Mouse (Mus musculus): ENCODE data around the gene Wdr43. TPM values are rescaled to one million over a fixed set of nuclear protein-coding genes. Genes with fewer than 3 reads are reported as not detected.
"Not testable (repeated sequence)": the region's sequence is repeated elsewhere in the genome, so short reads cannot be mapped to it uniquely, and the experiment has no call there.

Wdr43 gene
- polyA plus RNA-seq, 1 experiment, result 74.0 TPM

DNA sequence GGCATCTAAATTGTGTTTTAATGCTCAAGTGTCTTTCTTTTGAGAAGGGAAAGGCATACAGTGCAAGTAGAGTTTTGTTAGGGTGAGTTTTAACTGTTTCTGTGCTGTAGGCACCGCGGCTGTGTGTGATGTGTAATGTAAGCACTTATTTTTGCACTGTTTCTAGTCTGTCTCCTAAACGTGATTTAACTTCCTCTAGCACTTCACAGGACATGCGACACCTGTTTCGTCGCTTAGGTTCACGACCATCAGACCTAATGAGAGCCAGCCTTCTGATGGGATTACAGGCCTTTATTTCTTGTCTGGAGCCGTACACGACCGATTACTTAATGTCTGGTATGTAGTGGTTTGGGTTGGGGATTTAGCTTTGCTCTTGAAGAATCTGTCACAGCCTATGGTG is 16.1 kb downstream of the Wdr43 start:
- no peaks in the 10 kb centered on the region for H3K4me1 ChIP-seq (ENCODE audit: control insufficient read depth, insufficient read depth, low read length)
- TF ChIP-seq POLR2A (IDR thresholded peaks at IDR 0.05; ENCODE audit: borderline replicate concordance, control insufficient read depth, low read depth, low read length), result no peak
- TF ChIP-seq CTCF (IDR thresholded peaks at IDR 0.05; ENCODE audit: control insufficient read depth, insufficient read depth, low read length), result no peak
- 85% methylated on average over 10 of the region's 10 CpGs for WGBS

DNA sequence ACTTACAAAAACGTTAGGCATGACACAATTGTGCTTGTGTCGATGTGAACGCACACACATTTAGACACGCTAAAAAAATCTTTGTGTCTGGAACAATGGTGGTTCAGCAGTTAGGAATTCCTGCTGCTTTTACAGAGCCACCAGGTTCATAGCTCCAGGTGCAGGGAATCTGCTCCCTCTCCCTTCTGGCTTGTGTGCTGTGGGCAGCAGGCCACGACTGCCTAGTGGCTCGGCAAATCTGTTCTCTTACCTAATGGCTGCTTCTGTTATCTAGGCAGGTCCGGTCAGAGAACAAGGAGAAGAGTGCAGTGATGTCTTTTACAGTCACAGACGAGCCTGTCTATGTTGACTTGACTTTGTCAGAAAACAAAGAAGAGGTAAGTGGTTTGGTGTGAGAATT is 17.7 kb downstream of the Wdr43 start:
- WGBS, result 88% methylated on average over 8 of the region's 8 CpGs
- no peak for TF ChIP-seq POLR2A (IDR thresholded peaks at IDR 0.05; ENCODE audit: borderline replicate concordance, control insufficient read depth, low read depth, low read length)
- TF ChIP-seq CTCF (IDR thresholded peaks at IDR 0.05; ENCODE audit: control insufficient read depth, insufficient read depth, low read length), result no peak

More for the DNA sequence above, 16.1 kb downstream of the Wdr43 start:
- no peak overlapping the region for H3K27ac ChIP-seq (ENCODE audit: control insufficient read depth, insufficient read depth, low read depth, low read length, poor library complexity)
- H3K4me3 ChIP-seq (replicated peaks; ENCODE audit: control insufficient read depth, low read depth, low read length), result no peak overlapping the region

DNA sequence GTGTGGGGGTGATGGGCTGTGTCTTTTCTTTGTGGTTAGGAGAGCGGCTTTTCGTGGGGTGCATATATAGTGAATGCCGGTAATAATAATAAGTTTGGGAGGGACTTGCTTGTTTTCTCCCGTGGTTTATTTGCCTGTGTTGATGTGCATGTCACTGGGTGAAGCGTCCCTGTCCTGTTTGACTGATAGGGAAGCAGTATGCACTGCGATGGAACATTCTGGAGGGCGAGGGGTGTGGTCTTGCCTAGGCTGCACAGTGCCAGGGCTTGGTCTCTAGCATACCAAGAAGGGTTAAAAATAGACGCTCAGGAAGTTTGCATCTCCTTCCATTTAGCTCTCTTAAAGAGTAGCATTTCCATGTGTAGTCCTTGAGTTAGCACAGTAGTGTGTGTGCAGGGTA is 21.1 kb downstream of the Wdr43 start:
- no peak overlapping the region for H3K27ac ChIP-seq (ENCODE audit: control insufficient read depth, insufficient read depth, low read depth, low read length, poor library complexity)
- WGBS, result 89% methylated on average over 8 of the region's 8 CpGs
- no peak overlapping the region for H3K4me3 ChIP-seq (replicated peaks; ENCODE audit: control insufficient read depth, low read depth, low read length)
- H3K4me1 ChIP-seq (ENCODE audit: control insufficient read depth, insufficient read depth, low read length), result no peaks in the 10 kb centered on the region
- TF ChIP-seq CTCF (IDR thresholded peaks at IDR 0.05; ENCODE audit: control insufficient read depth, insufficient read depth, low read length), result no peak
- TF ChIP-seq POLR2A (IDR thresholded peaks at IDR 0.05; ENCODE audit: borderline replicate concordance, control insufficient read depth, low read depth, low read length), result no peak

More for the DNA sequence above, 17.7 kb downstream of the Wdr43 start:
- no peaks in the 10 kb centered on the region for H3K4me1 ChIP-seq (ENCODE audit: control insufficient read depth, insufficient read depth, low read length)
- H3K27ac ChIP-seq (ENCODE audit: control insufficient read depth, insufficient read depth, low read depth, low read length, poor library complexity), result no peak overlapping the region
- H3K4me3 ChIP-seq (replicated peaks; ENCODE audit: control insufficient read depth, low read depth, low read length), result no peak overlapping the region

DNA sequence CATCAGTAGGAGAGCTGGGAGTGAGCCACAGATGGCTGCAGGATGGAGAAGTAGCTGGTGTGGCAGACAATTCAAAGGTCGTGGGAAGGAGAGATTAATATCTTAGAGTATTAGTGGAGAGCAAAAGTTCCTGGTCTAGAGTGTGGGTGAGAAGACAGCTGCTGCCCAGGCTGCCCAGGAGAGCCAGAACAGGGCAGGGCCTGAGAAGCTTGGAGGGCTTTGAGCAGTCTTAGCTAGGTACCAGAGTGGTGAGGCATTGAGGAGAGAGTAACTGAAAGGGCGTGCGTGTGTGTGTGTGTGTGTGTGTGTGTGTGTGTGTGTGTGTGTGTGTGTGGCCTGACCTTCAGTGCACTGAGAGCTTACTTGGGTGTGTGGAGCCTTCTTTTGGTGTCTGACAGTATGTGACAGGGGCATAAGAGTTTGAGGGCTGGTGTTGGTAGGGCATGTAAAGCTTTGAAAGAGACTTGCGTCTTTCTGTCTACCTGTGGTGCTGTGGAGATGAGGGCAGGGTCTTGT is 22.1 kb downstream of the Wdr43 start:
- TF ChIP-seq POLR2A (IDR thresholded peaks at IDR 0.05; ENCODE audit: borderline replicate concordance, control insufficient read depth, low read depth, low read length) (no peak), CTCF (IDR thresholded peaks at IDR 0.05; ENCODE audit: control insufficient read depth, insufficient read depth, low read length) (no peak)
- WGBS, result 76% methylated on average over 4 of the region's 4 CpGs
- Histone ChIP-seq H3K27ac (ENCODE audit: control insufficient read depth, insufficient read depth, low read depth, low read length, poor library complexity) (no peak overlapping the region), H3K4me1 (ENCODE audit: control insufficient read depth, insufficient read depth, low read length) (no peaks in the 10 kb centered on the region), H3K4me3 (replicated peaks; ENCODE audit: control insufficient read depth, low read depth, low read length) (no peak overlapping the region)

DNA sequence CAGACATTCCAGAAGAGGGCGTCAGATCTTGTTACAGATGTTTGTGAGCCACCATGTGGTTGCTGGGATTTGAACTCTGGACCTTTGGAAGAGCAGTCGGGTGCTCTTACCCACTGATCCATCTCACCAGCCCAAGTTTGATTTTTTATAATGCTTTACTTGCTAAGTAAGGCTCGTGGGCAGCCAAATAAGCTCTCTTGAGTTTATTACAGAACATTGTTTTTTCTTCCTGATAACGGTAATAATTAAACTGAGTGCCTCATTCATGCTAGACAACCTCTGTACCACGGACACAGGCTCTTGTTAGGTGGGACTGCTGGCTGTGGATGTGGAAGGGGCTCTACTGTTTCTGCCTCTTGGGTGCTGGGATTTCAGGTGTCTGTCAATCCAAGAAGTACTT is 23.4 kb downstream of the Wdr43 start:
- not testable (repeated sequence) for H3K27ac ChIP-seq (ENCODE audit: control insufficient read depth, insufficient read depth, low read depth, low read length, poor library complexity)
- WGBS, result 77% methylated on average over 5 of the region's 5 CpGs

DNA sequence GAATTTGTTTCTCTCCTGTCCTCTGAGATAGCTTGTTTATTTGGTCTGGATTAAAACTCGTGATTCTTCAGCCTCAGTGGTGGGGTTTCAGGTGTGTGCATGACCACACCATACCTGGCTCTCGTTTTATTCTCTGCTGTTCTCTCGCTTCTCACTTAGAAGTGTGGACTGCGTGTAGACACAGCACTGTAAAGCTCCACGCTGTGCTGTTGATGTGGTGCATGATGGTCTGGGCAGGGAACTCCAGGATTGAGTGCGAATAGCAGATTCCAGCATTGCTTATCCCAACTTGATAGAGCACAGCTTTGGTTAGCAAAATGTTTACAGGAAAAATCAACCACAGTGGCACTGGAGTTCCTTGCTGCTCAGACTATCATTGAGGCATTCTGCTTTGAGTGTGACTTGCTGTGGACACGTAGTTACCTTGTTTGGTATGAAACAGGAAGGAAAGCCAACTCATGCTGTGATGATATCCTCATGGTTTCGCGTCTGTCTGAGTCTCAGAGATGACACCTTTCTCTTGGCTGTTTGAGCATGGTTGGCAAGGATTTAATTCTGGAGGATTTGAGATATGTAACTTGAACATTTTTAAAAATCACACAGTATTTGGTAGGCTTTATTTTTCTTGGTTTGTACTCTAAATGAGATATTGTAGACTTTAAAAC is 24.9 kb downstream of the Wdr43 start:
- TF ChIP-seq POLR2A (IDR thresholded peaks at IDR 0.05; ENCODE audit: borderline replicate concordance, control insufficient read depth, low read depth, low read length), result no peak
- TF ChIP-seq CTCF (IDR thresholded peaks at IDR 0.05; ENCODE audit: control insufficient read depth, insufficient read depth, low read length), result no peak
- H3K4me3 ChIP-seq (replicated peaks; ENCODE audit: control insufficient read depth, low read depth, low read length), result no peak overlapping the region
- no peak overlapping the region for H3K27ac ChIP-seq (ENCODE audit: control insufficient read depth, insufficient read depth, low read depth, low read length, poor library complexity)
- H3K4me1 ChIP-seq (ENCODE audit: control insufficient read depth, insufficient read depth, low read length), result no peaks in the 10 kb centered on the region
- WGBS, result 77% methylated on average over 9 of the region's 9 CpGs

More for the DNA sequence above, 23.4 kb downstream of the Wdr43 start:
- not testable (repeated sequence) for H3K4me1 ChIP-seq (ENCODE audit: control insufficient read depth, insufficient read depth, low read length); H3K4me3 ChIP-seq (replicated peaks; ENCODE audit: control insufficient read depth, low read depth, low read length)

DNA sequence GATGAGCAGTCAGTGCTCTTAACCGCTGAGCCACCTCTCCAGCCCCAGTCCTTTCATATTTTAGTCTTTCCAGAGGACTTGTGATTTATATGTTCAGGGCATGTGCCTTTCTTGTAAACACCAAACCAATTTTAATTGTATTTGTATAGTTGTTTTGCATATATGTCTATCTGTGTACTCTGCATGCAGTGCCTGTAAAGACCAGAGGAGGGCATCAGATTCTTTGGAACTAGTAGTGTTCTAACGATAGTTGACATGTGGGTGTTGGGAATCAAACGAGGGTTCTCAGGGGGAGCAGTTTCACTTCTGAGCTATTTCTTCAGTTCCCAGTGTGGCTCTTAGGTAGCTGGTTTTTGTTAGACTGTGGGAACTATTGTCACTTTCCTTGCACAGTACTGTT is 26.5 kb downstream of the Wdr43 start:
- WGBS, result 80% methylated on average over 3 of the region's 3 CpGs
- TF ChIP-seq CTCF (IDR thresholded peaks at IDR 0.05; ENCODE audit: control insufficient read depth, insufficient read depth, low read length) (no peak), POLR2A (IDR thresholded peaks at IDR 0.05; ENCODE audit: borderline replicate concordance, control insufficient read depth, low read depth, low read length) (no peak)
- Histone ChIP-seq H3K27ac (ENCODE audit: control insufficient read depth, insufficient read depth, low read depth, low read length, poor library complexity) (no peak overlapping the region), H3K4me3 (replicated peaks; ENCODE audit: control insufficient read depth, low read depth, low read length) (no peak overlapping the region), H3K4me1 (ENCODE audit: control insufficient read depth, insufficient read depth, low read length) (no peaks in the 10 kb centered on the region)

DNA sequence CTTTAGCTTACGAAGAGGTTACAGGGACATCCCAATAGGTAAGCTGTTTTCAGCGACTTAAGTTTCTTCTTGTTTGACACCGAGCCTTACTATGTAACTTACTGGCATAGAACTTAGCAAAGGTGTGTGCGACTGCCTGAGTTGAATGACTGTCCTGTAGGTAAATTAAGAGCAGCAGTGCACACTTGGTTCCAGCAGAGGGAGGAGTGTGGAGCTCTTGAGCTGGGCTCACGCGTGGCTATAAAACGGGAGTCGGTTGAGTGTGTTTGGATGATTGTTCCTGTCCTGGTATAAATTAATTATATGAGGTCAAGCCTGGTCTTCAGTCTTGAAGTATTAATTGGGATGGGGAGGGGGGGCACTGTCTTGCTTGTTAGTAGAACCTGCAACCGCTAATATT is 34.3 kb downstream of the Wdr43 start:
- TF ChIP-seq POLR2A (IDR thresholded peaks at IDR 0.05; ENCODE audit: borderline replicate concordance, control insufficient read depth, low read depth, low read length) (no peak), CTCF (IDR thresholded peaks at IDR 0.05; ENCODE audit: control insufficient read depth, insufficient read depth, low read length) (no peak)
- H3K4me3 ChIP-seq (replicated peaks; ENCODE audit: control insufficient read depth, low read depth, low read length), result no peak overlapping the region
- no peaks in the 10 kb centered on the region for H3K4me1 ChIP-seq (ENCODE audit: control insufficient read depth, insufficient read depth, low read length)
- 89% methylated on average over 9 of the region's 9 CpGs for WGBS
- no peak overlapping the region for H3K27ac ChIP-seq (ENCODE audit: control insufficient read depth, insufficient read depth, low read depth, low read length, poor library complexity)

DNA sequence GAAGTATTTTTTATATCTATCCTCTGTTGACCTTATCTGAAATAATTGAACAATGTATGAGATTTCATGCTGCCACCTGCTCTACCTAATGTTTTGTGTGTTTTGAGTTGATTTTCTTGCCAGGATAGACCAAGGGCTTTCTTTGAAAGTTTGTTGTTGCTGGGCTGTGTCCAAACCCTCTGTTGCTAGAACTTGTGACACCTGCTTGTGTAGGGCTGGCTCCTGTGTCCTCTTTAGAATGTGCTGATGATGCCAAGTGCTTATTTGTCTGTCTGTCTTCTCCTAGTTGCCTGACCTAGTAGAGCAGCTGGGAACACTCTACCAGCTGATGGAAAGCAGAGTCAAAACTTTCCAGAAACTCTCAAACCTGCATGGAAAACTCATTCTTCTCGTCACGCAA is 36.8 kb downstream of the Wdr43 start:
- 86% methylated on average over 2 of the region's 2 CpGs for WGBS
- Histone ChIP-seq H3K27ac (ENCODE audit: control insufficient read depth, insufficient read depth, low read depth, low read length, poor library complexity) (no peak overlapping the region), H3K4me1 (ENCODE audit: control insufficient read depth, insufficient read depth, low read length) (no peaks in the 10 kb centered on the region), H3K4me3 (replicated peaks; ENCODE audit: control insufficient read depth, low read depth, low read length) (no peak overlapping the region)
- TF ChIP-seq CTCF (IDR thresholded peaks at IDR 0.05; ENCODE audit: control insufficient read depth, insufficient read depth, low read length), result no peak
- TF ChIP-seq POLR2A (IDR thresholded peaks at IDR 0.05; ENCODE audit: borderline replicate concordance, control insufficient read depth, low read depth, low read length), result no peak
